In genomic region chr11:52257376-52257775, GRCm38 (mm10) we compare ENCODE assay signal across 31 mouse cellular contexts. TPM values are rescaled to one million over a fixed set of nuclear protein-coding genes. Genes with fewer than 3 reads are reported as not detected.
DNase-seq lines count a peak whose midpoint lies in the region; ATAC-seq and TF ChIP-seq lines count a peak whose summit lies in the region.
"Had no signal": no experiment of that assay in that cellular context is flagged by ENCODE, and none has a peak within 500 bp of the region (broad histone marks: within the 10 kb centered on the region; RNA-seq: fewer than 3 reads in every experiment).

No protein-coding gene starts in this region.

- intact Hi-C loops in heart, postnatal 10 days (cut with DNase I): no loop called here

- peaks cover 5% of the 10 kb centered on the region for H3K4me1 ChIP-seq in liver, embryonic 15.5 days (replicated peaks)
- no peaks in the 10 kb centered on the region for H3K4me1 ChIP-seq in liver, embryonic 12.5 days
- no peaks in the 10 kb centered on the region for H3K4me1 ChIP-seq in intestine, postnatal 0 days (replicated peaks; ENCODE audit: control insufficient read depth, insufficient read depth, low read length)
- H3K4me1 ChIP-seq: forebrain, embryonic 10.5 days; hindbrain, embryonic 13.5 days; midbrain, embryonic 10.5 days; neural tube, embryonic 13.5 days had no signal

- H3K9ac ChIP-seq in liver, embryonic 15.5 days: no peak overlapping the region
- no peak overlapping the region for H3K9ac ChIP-seq in liver, embryonic 12.5 days
- no peak overlapping the region for H3K9ac ChIP-seq in intestine, postnatal 0 days (ENCODE audit: low read depth, low read length)
- H3K9ac ChIP-seq: heart, embryonic 13.5 days; hindbrain, embryonic 13.5 days; kidney, embryonic 15.5 days; limb, embryonic 15.5 days; neural tube, embryonic 13.5 days had no signal

- no peak overlapping the region for H3K4me2 ChIP-seq in liver, embryonic 15.5 days
- H3K4me2 ChIP-seq in liver, embryonic 12.5 days: no peak overlapping the region
- H3K4me2 ChIP-seq in intestine, postnatal 0 days (replicated peaks; ENCODE audit: low read depth): no peak overlapping the region
- H3K4me2 ChIP-seq: heart, embryonic 13.5 days; hindbrain, embryonic 13.5 days; kidney, embryonic 15.5 days; limb, embryonic 15.5 days; neural tube, embryonic 13.5 days had no signal

- no peaks in the 10 kb centered on the region for H3K9me3 ChIP-seq in liver, embryonic 15.5 days (replicated peaks)
- H3K9me3 ChIP-seq in liver, embryonic 12.5 days (replicated peaks): no peaks in the 10 kb centered on the region
- H3K9me3 ChIP-seq in intestine, postnatal 0 days (ENCODE audit: control insufficient read depth): no peaks in the 10 kb centered on the region
- H3K9me3 ChIP-seq: forebrain, embryonic 10.5 days; heart, embryonic 13.5 days; hindbrain, embryonic 13.5 days; kidney, embryonic 15.5 days; limb, embryonic 15.5 days; midbrain, embryonic 10.5 days; neural tube, embryonic 13.5 days had no signal

- 54% methylated on average over 3 of the region's 3 CpGs for WGBS in liver, embryonic 15.5 days (ENCODE audit: insufficient replicate concordance)
- WGBS in liver, embryonic 12.5 days (ENCODE audit: insufficient replicate concordance): 61% methylated on average over 3 of the region's 3 CpGs
- WGBS in intestine, postnatal 0 days: 65% methylated on average over 3 of the region's 3 CpGs

- DNase-seq in heart, adult 11 months: peak; percentile 73
- no peak for DNase-seq in heart, postnatal 10 days
- DNase-seq in thymus, postnatal 14 days: peak; percentile 12
- DNase-seq in ovary, postnatal 10 days (ENCODE audit: low spot score): no peak
- DNase-seq: adrenal gland, postnatal 36 days; cerebellum, adult 11 months; cerebellum, postnatal 10 days; gastrocnemius, postnatal 25 days; heart, adult 2 months; kidney, postnatal 4 days; layer of hippocampus, adult 9-11 months; right cerebral cortex, postnatal 4 days had no signal

- peak; percentile 69 for ATAC-seq in liver, embryonic 15.5 days (ENCODE audit: insufficient read depth)
- no peak for ATAC-seq in liver, embryonic 12.5 days
- ATAC-seq in intestine, postnatal 0 days: peak; percentile 63
- ATAC-seq: CD4-positive, CD25-positive, alpha-beta regulatory T cell, adult 4 months; midbrain, embryonic 16.5 days had no signal

- no peaks in the 10 kb centered on the region for H3K36me3 ChIP-seq in liver, embryonic 15.5 days (replicated peaks)
- H3K36me3 ChIP-seq in liver, embryonic 12.5 days: peaks cover 3% of the 10 kb centered on the region; the same call in 1 of the 2 replicates
- H3K36me3 ChIP-seq in intestine, postnatal 0 days (ENCODE audit: control insufficient read depth, insufficient read depth): no peaks in the 10 kb centered on the region; the same call in 1 of the 2 replicates

- H3K27me3 ChIP-seq in liver, embryonic 15.5 days: no peaks in the 10 kb centered on the region
- no peaks in the 10 kb centered on the region for H3K27me3 ChIP-seq in liver, embryonic 12.5 days (replicated peaks)
- H3K27me3 ChIP-seq in intestine, postnatal 0 days (replicated peaks; ENCODE audit: control insufficient read depth, insufficient read depth, low read length): no peaks in the 10 kb centered on the region
- H3K27me3 ChIP-seq: heart, embryonic 13.5 days; hindbrain, embryonic 13.5 days; kidney, embryonic 15.5 days; limb, embryonic 15.5 days; neural tube, embryonic 13.5 days had no signal

- no peak overlapping the region for H3K4me3 ChIP-seq in liver, embryonic 15.5 days (replicated peaks)
- H3K4me3 ChIP-seq in liver, embryonic 12.5 days: no peak overlapping the region
- H3K4me3 ChIP-seq in intestine, postnatal 0 days (ENCODE audit: low read depth, low read length): no peak overlapping the region
- H3K4me3 ChIP-seq: forebrain, embryonic 10.5 days; heart, adult 2 months; heart, embryonic 13.5 days; hindbrain, embryonic 13.5 days; kidney, embryonic 15.5 days; left cerebral cortex, adult 2 months; limb, embryonic 15.5 days; midbrain, embryonic 10.5 days; myocyte; neural tube, embryonic 13.5 days had no signal

- no peak for TF ChIP-seq CTCF in intestine, postnatal 0 days (IDR thresholded peaks at IDR 0.05; ENCODE audit: low read depth)

- H3K27ac ChIP-seq in liver, embryonic 15.5 days (replicated peaks): no peak overlapping the region
- H3K27ac ChIP-seq in liver, embryonic 12.5 days: no peak overlapping the region
- H3K27ac ChIP-seq in intestine, postnatal 0 days (ENCODE audit: low read depth, low read length): no peak overlapping the region
- H3K27ac ChIP-seq: forebrain, embryonic 10.5 days; heart, adult 2 months; heart, embryonic 13.5 days; hindbrain, embryonic 13.5 days; kidney, embryonic 15.5 days; left cerebral cortex, adult 2 months; limb, embryonic 15.5 days; midbrain, embryonic 10.5 days; neural tube, embryonic 13.5 days had no signal

RNA-seq across cellular contexts. Expression of gene Tcf7, which starts 25.4 kb away (rescaled TPM):
- 1 to 10 TPM; 3.3 to 6.2 TPM for total RNA-seq in heart, postnatal 10 days (2021)
- 1.4 and 1.9 TPM in 2 replicates for polyA plus RNA-seq in liver, embryonic 15.5 days (2015; fragmentation: Nextera tagmentation; extraction: Ambion mirVana)
- polyA plus RNA-seq in liver, embryonic 12.5 days (2016; fragmentation: Nextera tagmentation; extraction: Ambion mirVana): 3.8 and 4.4 TPM in 2 replicates
- 3.3 TPM in 2 replicates for polyA plus RNA-seq in intestine, postnatal 0 days (2015; fragmentation: Nextera tagmentation; extraction: Ambion mirVana)

RNA-seq across cellular contexts. Expression of gene Skp1a, which starts 25.6 kb away (rescaled TPM):
- total RNA-seq in heart, postnatal 10 days (2021): 100 to 1,000 TPM; 239 to 266 TPM
- polyA plus RNA-seq in liver, embryonic 15.5 days (2015; fragmentation: Nextera tagmentation; extraction: Ambion mirVana): 236 and 277 TPM in 2 replicates
- 384 and 391 TPM in 2 replicates for polyA plus RNA-seq in liver, embryonic 12.5 days (2016; fragmentation: Nextera tagmentation; extraction: Ambion mirVana)
- polyA plus RNA-seq in intestine, postnatal 0 days (2015; fragmentation: Nextera tagmentation; extraction: Ambion mirVana): 605 and 624 TPM in 2 replicates

RNA-seq across cellular contexts. Expression of gene Olfr1371, which starts 43.6 kb away (rescaled TPM):
- not detected for total RNA-seq in heart, postnatal 10 days (2021)
- not detected in 2 replicates for polyA plus RNA-seq in liver, embryonic 15.5 days (2015; fragmentation: Nextera tagmentation; extraction: Ambion mirVana)
- not detected in 2 replicates for polyA plus RNA-seq in liver, embryonic 12.5 days (2016; fragmentation: Nextera tagmentation; extraction: Ambion mirVana)
- polyA plus RNA-seq in intestine, postnatal 0 days (2015; fragmentation: Nextera tagmentation; extraction: Ambion mirVana): not detected in 2 replicates
- total RNA-seq: adrenal gland, postnatal 36 days; gastrocnemius, postnatal 25 days; heart, adult 2 months; heart, postnatal 25 days; left cerebral cortex, adult 2 months; left cerebral cortex, postnatal 36 days had no signal
- polyA plus RNA-seq: CD4-positive, CD25-positive, alpha-beta regulatory T cell, adult 4 months; embryonic facial prominence, embryonic 11.5 days; forebrain, embryonic 10.5 days; heart, adult 2 months; heart, embryonic 13.5 days; hindbrain, embryonic 13.5 days; kidney, embryonic 15.5 days; limb, embryonic 15.5 days; lung, embryonic 16.5 days; midbrain, embryonic 10.5 days; midbrain, embryonic 16.5 days; myocyte; neural tube, embryonic 13.5 days; stomach, embryonic 16.5 days had no signal

Comparison
In these comparisons a context has a peak if more than half of its experiments do, and no peak if none do; other contexts are left out.
1. DNase-seq: peak in heart, adult 11 months (single experiment) and thymus, postnatal 14 days (single experiment); none in heart, postnatal 10 days (0 of 2) and ovary, postnatal 10 days (single experiment).